Mouse (Mus musculus) layer of hippocampus, adult 11-12 months (tissue): ENCODE measurements around the gene Nxnl1.

Experiments used
- DNase-seq: peaks from one replicate; pipeline ENCODE4 v3.0.0; 2022; ENCODE audit warnings: low spot score

Gene Nxnl1

DNA sequence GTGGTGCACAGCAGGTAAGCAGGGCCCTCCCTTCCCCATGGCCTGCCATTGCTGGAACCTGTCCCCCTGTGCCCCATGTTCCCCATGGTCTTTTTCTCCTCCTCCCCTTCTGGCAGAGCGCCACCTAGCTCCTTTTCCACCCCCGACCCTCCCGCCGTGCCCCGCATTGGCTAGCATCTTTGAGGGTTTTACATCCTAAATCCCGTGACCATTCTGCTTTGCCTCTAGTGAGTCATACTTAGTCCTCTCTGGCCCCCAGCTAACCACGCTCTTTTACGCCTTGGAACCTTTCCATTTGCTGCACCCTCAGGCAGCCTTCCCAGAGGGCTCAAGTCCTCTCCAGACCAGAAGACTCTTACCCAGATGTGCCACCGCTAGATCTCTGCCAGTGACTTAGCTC, 13.8 kb upstream of the Nxnl1 start:
- DNase-seq = no peak

DNA sequence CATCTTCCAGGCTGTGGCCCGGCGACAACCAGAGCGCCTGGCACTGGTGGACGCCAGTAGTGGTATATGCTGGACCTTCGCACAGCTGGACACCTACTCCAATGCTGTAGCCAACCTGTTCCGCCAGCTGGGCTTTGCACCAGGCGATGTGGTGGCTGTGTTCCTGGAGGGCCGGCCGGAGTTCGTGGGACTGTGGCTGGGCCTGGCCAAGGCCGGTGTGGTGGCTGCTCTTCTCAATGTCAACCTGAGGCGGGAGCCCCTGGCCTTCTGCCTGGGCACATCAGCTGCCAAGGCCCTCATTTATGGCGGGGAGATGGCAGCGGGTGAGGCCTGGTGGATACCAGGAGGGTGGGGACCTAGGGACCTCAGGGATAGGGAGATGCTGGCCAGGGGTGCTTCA, 13.1 kb upstream of the Nxnl1 start:
- no peak for DNase-seq

DNA sequence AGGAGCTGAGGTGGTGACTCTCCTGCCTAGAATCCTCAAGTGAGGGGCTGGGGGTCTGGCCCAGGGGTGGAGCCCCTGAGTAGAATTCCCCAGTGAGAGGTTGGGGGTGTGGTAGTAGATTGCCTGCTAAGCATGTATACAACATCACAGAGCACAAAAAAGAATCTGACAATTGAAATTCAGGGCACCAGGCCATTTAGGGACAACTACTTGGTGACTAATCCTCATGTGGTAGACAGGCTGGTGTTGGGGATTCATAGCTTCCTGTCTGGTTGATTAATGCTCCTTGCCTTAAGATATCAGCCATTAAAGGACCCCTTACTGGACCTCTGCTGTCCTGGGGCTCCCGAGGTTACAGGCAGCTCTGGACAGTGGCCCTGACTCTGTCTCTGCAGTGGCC, 12.6 kb upstream of the Nxnl1 start:
- DNase-seq = no peak

DNA sequence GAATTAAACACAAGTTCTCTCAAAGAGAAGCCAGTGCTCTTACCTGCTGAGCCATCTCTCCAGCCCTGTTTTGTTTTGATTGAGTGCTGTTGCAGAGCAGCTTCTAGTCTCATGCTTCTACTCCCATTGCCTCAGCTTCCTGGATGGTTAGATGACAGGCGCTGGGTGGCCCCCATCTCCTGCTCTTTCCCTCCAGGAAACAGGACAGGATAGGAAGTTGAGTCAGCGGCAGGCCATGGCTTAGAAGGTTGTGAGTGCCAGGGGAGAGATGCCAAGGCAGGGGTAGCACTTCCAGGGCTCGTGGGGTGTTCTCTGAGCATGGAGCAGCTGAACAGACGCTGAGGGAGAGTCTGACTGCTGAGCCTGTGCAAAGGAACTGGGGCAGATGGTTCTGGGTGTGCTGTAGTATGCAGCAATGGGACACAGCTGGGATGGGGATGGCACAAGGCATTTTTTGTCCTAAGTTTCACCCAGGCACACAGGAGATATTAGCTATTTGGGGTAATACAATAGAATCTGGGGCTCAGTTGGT, 11.5 kb upstream of the Nxnl1 start:
- DNase-seq = peak; percentile 56

DNA sequence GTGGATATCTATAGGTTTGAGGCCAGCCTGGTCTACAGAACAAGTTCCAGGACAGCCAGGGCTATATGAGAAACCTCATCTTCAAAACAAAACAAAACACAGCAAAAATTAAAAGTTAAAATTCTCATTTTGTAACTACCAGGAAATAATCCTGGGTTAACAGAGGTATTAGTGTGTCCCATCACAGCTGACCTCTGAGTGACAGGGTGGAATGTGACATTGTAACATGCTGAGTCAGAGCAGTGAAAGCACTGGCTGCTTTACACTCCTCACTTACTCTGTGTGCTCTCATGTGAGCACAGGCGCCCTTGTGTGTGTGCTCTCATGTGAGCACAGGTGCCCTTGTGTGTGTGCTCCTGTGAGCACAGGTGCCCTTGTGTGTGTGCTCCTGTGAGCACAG, 8.6 kb upstream of the Nxnl1 start:
- DNase-seq = no peak

DNA sequence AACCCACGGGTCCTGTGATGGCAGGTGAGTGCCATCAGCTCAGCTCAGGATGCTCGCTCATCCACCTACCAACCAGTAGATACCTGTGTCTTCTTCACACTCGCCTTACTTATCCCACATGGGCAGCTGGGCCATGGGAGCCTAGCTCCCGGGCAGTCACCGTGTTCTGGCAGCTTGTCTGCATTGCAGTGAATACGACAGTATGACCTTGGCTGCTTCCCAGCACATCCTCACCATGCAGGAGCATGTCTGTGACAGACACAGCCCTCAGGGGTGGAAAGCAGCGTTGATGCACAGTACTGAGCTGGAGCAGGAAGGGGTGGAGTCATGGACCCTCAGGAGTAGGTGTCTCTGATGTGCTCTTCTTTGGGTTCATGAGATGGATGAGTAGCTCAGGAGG, 8.0 kb upstream of the Nxnl1 start:
- no peak for DNase-seq

DNA sequence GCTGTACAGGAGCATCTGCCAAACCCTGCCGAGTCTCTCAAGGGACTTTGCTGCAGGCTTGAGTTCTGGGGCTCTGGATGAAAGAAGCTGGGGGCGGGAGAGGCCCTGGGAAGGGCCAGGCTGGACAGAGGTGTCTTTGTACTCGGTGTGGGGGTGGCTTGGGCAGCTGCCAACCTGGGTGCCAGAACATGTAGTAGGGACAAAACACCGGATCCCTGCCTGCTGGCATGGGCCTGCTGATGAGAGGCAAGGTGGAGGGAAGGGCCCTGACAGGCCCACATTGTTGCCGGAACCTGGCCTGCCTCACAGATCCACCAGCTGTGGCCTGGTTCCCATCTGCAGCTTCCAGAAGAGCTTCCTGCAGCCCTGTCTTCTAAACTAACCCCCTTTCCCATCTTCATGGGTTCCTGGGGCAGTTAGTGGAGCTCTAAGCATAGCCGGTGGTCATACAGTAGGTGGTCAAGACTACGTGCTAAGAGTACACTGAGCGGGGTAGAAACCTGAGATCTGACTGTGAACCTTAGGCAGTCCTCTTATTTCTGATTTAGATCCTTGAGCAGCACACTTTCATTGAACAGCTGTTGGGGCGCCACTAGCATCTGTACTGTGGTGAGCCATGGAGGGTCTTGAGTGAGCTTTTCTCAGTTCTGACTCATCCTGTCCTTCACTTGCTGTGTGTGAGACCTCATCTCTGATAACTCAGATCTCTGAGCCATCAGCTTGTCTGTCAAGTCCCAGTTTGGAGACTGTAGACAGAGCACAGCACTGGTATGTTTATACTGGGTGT, 6.6 kb upstream of the Nxnl1 start:
- DNase-seq = peak; percentile 89

DNA sequence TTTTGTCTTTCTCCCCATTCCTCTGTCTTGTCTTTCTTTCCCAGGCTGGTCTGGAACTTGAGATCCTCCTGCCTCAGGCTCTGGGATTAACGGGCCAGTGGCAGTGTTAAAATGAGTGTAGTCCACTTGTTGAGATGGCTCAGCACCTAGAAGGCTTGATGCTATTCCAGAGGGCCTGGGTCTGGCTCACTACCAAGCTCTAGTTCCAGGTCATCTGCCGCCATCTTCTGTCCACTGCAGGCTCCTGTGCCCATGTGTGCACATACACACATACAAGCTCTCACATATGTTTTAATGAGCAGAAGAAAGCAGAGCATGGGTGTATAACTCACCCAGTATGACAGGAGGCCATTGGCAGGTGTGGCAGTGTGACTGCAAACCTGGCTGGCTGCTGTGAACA, 5.7 kb upstream of the Nxnl1 start:
- no peak for DNase-seq

DNA sequence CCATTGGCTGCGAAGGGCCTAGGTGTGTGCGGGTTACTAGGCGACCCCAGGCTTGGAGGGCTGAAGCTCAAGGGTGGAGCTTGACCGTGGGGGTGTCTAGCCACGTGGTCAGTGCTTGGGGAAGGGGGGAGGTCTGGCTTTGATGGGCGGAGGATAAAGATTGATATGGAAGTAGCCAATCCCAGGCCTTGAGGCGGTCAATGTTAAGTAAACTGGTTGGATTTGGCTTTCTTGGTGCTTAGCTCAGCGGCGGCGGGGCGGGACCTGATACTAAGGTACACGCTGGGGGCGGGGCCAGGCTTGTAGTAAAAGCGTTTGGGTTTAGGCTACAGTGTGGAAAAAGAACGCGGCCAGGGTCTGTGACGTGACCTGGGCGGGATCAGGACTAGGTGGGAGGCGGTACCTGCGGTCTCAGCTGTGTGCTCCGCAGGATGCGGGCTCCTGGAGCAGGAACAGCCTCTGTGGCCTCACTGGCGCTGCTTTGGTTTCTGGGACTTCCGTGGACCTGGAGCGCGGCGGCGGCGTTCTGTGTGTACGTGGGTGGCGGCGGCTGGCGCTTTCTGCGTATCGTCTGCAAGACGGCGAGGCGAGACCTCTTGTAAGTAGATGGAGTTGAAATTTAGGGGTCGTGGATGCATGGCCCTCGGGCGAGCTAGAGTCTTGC, 4.0 kb upstream of the Nxnl1 start:
- DNase-seq = peak; percentile 97

DNA sequence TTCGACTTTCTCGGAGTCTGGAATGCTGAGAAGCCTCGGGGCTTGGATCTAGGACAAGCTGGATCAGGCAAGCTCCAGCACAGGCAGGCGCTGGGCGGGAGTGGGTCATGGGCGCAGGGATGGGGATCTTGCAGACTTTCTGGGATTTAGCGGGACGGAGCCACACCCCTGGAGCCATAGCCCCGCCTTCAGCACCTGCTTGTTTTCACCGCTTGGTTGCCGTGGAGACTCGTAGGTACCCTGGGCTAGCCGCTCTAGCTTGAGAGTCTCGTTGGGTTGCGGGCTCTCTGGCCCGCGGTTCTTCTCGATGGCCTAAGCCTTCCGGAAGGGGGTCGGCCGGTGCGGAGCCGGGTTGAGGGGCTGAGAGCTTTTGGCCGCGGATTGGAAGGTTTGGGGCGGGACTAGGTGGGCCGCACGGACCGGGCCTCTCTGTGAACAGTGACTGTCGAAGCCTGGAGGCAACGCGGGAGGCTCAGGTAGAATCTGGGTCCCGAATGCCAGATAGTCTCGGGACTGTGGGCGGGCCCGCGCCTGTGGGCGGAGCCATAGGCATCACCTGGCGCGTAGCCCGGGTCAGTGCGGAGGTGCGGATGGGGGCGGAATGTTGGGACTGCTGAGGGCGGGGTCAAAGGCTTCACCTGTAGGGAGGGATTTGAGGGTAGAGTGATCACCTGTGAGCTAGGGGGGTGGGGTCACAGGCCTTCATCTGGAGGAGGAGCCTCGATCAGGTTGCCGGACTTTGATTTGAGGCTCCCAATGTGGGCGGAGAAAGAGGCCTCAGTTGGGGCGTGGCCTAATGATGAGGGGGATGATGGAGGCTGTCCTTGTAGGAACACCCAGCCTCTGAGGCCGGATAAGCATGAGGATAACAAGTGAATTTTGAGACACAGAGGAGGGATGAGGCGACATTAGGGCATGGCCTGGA, 3.2 kb upstream of the Nxnl1 start:
- peak; percentile 94 for DNase-seq

DNA sequence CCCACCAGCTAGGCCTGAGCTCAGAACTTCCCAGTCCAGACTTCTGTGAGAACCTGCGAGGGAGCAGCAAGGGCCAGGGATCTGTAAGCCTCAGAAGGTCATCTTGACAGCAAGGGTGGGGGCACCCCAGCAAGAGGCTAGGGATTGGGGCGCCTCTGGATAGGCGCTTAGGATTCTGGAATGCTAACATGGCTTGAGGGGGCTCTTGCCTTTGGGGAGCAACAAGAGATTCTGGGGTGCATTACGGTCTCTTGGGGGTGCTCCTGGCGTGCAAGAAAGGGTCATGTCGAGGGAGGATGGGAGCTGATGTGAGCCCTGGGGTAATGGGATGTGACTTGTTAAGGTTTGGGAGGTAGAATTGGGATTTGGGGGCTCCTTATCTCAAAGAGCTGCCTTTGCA, 2.5 kb upstream of the Nxnl1 start:
- DNase-seq = no peak

DNA sequence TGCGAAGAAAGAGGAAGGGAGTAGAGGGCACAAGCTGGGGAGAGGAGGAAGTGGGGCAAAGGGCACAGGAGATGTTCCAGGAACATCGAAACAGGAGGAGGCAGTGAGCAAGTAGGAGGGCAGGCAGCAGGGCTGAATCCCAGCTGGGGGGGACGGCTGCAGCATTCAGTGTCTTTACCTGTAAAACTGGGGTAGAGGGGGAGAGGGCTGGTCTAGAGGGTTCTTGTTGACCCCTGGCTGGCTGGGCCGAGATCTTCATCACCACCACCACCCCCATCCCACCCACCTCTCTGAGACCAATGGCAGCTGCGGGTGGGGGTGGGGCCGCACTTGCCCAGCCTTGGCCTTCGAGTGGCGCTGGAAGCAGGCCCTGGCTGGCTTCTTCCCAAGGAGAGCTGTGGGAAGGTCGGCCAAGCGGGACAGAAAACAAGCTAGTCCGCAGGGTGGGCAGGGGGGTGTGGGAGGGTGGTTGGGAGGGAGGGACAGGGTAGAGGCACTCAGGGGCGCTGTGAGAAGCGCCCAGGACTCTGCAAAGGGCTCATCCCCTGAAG, 2.1 kb upstream of the Nxnl1 start, which contains the start of gene Slc27a1:
Gene Slc27a1 (plus strand): TSS at position 496 of the 551 bp plus-strand sequence.
- DNase-seq = peak; percentile 68

DNA sequence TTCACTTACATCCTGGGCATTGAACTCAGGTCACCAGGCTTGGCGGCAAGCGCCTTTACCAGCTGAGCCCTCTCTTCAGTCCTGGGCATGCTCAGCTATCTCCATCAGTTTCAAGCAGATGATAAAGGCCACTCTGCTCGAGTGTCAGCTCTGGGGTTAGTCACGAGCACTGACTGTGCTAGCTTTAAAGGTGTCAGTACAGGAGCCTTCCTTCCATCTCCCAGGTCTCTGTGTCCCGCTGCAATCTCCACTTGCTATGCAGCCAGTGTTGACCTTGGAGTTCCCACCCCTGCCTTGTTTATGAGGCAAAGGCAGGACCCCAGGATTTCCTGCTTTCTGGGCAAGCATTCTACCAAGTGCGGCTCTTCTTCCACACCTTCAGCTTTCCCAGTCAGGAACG, 1.2 kb upstream of the Nxnl1 start:
- DNase-seq = no peak

DNA sequence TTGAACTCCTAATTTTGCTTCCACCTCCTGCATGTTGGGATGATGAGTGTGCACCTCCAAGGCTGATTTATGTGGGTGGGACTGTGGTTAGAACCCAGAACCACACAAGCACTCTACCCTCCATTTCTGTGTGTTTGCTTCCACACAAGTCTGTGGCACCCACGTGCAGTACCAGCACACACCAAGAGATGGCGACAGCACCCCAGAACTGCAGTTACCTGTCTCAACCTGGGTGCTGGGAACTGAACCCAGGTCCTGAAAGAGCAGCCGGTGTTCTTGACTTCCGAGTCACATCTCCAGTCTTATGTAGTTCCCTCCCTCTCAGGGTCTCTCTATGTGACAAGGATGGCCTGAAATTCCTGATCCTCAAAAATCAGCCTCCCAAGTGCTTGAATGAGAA, 2.4 kb downstream of the Nxnl1 start:
- DNase-seq = no peak

DNA sequence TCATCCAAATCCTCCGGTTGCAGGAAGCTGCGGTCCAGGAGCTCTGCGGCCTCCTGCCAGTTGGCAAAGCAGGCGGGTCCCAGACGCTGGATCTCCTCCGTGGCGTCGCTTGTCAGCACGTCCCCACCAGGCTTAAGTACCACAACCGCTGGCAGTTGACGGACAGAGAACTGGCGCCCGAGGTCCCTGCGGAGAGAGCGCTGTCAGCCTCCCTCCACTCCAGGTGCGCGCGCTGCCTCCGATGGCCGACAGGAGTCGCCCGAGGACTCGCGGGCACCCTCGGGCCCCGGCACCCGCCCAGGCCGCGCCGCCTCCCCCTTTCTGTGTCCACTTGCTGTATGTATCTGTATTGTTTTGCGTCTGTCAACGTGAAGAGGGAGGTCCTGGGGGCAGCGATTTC, 3.6 kb downstream of the Nxnl1 start:
- DNase-seq = peak; percentile 69

DNA sequence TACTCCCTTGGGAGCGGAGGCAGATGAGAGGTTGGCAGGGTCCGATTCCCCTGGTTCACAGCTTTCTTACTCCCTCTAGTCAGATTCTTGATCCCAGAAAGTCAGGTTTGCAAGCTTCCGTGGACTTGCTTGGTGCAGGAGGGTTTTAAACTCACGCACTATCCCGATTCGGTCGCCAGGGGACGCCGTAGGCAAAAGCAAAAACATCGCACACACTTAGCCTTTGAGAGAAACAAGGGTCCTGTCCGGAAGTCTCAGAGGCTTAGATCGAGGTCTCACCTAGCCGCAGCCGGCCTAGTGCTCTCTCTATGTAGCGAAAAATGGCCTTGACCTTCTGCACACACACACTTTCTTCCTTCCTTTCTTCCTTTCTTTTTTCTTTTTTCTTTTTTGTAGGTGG, 5.0 kb downstream of the Nxnl1 start:
- peak; percentile 60 for DNase-seq

DNA sequence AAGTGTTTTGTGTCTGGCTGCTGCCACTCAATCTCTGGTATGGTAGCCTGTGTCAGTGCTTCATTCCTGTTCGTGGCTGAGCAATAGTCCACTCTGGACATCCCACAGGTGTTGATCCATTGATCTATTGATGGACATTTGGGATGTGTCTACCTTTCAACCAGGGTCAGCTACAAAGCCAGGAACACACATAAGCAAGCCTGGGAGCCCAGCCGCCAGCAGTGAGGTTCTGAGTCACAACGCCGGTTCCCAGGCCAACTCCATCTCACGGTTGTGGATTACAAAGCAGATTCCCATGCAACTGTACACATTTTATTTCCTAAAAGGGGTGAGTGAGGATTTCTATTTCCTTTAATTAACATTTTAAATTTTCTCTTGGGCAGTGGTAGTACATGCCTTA, 5.6 kb downstream of the Nxnl1 start:
- DNase-seq = no peak

DNA sequence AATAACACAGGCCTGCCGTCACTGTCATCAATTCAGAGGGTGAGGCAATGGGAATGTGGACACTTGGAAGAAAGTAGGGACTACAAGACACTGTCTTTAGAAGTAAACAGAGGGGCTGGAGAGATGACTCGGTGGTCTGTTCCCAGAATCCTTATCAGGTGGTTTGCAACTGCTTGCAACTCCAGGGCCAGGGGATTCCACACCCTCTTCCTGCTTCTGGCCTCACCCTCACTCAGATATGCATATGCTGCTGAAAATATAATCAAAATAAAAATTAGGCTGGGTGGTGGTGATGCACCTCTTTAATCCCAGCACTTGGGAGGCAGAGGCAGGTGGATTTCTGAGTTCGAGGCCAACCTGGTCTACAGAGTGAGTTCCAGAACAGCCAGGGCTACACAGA, 6.3 kb downstream of the Nxnl1 start:
- no peak for DNase-seq

DNA sequence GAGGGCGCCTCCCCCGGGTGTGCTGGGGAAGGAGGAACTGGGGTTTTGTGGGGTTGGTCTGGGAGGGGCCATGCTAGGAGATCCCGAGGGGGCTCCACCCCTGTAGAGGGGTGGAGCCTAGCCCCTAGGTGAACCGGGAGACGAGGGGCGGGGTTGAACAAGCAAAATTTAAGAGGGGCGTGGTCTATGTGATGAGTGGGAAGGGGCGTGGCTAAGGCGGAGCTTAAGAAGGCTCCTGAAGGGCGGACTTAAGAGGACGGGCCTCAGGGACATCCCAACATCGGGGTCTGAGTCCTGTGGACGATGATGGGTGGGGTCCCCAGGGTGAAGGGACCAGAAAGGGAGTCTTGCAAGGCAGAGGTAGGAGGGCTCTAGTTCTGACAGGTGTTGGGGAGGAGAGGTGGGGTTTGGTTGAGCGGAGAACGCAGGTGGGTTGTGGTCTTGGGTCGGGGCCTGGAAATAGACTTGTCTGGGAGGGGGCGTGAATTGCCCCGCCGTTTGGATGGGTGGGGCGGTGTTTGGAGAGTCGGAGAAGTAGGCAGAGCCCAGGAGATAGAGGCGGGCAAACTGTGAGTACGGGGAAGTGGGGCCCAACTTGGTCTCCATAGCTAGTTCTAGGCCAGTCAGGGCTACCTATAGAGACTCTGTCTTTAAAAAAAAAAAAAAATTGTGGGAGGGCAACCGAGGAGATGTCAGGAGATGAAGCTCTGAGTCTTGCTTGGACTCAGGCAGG, 7.3 kb downstream of the Nxnl1 start:
- DNase-seq = peak; percentile 58

DNA sequence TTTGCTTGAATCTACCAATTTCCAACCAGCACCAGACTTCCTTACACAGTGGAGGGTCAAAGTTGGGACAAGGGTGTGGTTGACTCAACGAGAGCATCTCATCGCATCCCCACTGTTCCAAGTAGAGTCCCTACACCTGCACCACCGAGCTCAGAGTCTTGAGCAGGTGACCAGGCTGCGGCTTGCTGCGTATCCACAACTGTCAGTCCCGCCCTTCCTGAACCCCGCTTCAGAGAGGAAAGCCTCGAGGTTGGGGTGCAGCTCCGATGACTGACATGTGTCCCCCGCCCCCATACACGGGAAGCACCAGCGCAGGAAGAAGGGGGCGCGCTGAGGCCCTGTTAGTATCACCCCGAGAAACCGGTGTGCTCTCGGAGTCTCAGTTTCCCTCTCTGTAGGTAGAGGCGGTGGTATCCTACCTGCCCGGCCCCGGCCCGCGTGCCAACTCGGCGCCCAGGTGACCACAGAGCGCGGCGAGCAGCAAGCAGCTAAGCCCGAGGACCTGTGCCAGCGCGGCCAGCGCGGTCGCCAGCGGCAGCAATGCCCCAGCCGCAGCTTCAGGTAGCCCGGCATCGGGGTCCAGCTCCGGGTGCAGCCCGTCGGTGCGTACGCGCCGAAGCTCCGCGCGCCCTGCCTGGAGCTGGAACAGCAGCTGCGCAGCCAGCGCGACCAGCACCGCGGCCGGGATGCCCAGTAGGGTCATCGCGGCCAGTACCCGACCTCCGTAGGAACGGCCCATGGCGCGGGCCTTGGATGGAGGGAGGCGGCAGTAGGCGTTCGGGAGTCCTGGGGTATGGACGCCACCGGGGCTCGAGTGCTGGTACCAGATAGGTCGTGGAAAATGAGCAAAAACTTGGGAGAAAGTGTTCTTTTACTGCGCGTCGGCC, 8.1 kb downstream of the Nxnl1 start, which contains the start of gene Tmem221:
Gene Tmem221 (minus strand): TSS at position 801 of the 887 bp plus-strand sequence.
- DNase-seq = no peak
